Mouse (Mus musculus) lung, adult 2 months (tissue): ENCODE measurements around the gene Fry. TPM values are rescaled to one million over a fixed set of nuclear protein-coding genes. Genes with fewer than 3 reads are reported as not detected.

Source experiments
- DNase-seq: peaks from one replicate; pipeline ENCODE4 v3.0.0; 2022
- H3K4me1 ChIP-seq: fragments of 200-500 bp; 2 replicates; pipeline ENCODE4 v1.6.1; 2011; ENCODE audit warnings: low read length; ENCODE audit not compliant: control insufficient read depth, insufficient read depth
- H3K4me3 ChIP-seq: fragments of 200-500 bp; replicated peaks from 2 replicates; pipeline ENCODE3; 2011; ENCODE audit warnings: low read depth, mild to moderate bottlenecking, control low read depth, low read length; ENCODE audit errors: extremely low read depth
- CTCF ChIP-seq: fragments of 200-500 bp; IDR thresholded peaks from 2 replicates; pipeline ENCODE4 v1.5.1; 2011; ENCODE audit warnings: mild to moderate bottlenecking, low read length, control low read depth; ENCODE audit not compliant: insufficient read depth
- POLR2A ChIP-seq: fragments of 200-500 bp; IDR thresholded peaks from 2 replicates; pipeline ENCODE4 v1.6.1; 2011; ENCODE audit warnings: low read depth, mild to moderate bottlenecking, control low read depth, low read length, borderline replicate concordance; ENCODE audit errors: extremely low read depth
- WGBS: fragments of 180-500 bp; shearing (Covaris S2); methylation state at CpG from one replicate; pipeline ENCODE4 v1.1.7; 2018; 5-methylcytosine and 5-hydroxymethylcytosine counted together
- polyA plus RNA-seq: library from polyadenylated mRNA; depleted of rRNA; stranded (reverse); fragments of >200 nt; gene quantifications from 2 replicates; pipeline ENCODE4 v1.2.3, GENCODE M21; 2012

Fry gene
- polyA plus RNA-seq, 1 experiment: 39.3 TPM

DNA sequence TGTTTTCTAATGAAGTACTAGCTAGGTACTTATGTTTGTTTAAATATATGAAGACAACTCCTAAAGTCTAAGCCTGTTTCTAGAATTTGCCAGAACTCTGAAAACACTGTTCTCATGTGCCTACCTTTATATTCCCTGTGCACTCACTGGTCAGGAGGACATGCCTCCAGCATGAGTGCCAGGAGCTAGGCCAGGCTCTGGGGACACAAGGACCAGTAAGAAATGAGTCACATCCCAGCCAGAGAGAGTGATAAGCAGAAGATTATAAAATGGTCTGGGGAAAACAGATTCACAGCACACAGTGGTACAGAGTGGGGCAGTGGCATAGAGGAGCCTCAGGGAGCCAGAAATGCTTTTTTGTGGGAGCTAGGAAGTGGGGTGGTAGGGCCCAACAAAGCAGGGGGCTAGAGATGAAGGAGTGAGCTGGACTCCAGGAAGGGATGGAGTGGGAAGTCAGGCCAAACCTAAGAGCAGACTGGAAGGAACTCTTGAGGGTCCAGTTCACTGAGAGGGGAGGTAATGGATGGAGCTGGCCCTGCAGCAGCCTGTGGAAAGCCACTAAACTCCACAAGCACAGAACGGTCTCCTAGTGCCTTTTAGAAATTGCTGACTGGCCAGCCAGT lies 62.7 kb downstream of the Fry start:
- no peak for DNase-seq
- no peak overlapping the region for H3K4me3 ChIP-seq
- 69% methylated on average over 1 of the region's 1 CpGs for WGBS
- no peak for TF ChIP-seq CTCF
- no peak for TF ChIP-seq POLR2A
- H3K4me1 ChIP-seq: peaks cover 4% of the 10 kb centered on the region

DNA sequence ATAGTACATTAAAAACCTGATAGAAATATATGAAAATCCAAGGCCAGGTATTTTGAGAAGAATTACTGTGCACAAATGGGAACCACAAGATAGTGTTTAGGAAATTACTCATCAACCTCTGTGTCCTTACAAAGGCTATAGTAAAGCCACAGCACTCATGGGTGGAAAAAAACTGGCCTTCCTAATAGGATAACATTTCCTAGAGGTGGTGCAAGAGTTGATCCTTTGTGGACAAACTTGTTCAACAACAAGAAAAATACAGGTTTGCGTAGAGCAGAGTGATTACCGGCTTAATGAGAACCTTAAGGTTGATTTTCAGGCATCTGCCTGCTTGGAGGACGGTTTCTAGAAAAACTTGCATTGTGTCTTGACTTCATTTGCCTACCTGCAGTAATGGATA lies 66.5 kb downstream of the Fry start:
- TF ChIP-seq CTCF (no peak), POLR2A (no peak)
- no peak overlapping the region for H3K4me3 ChIP-seq
- DNase-seq: no peak
- H3K4me1 ChIP-seq: no peaks in the 10 kb centered on the region; the same call in 1 of the 2 replicates
- WGBS: 89% methylated on average over 3 of the region's 3 CpGs

DNA sequence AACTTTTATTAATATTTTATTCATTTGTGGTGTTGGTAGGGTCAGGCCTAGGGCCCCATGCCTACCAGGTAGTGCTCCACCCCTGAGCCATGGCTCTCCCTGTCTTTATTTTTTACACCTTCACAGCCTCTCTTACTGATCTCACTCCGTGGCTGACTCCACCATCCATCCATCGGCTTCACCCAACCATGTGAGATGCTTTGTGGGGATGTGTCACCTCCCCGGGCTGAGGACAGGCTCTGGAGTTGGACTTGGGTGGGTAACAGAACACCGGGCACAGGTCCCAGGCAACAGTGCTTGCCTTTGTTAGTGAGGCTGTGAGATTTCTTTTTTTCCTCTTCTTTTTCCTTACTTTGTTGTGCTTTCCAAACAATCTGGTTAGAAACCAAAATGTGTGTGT lies 67.7 kb downstream of the Fry start:
- TF ChIP-seq POLR2A (no peak), CTCF (no peak)
- WGBS: 85% methylated on average over 4 of the region's 4 CpGs
- DNase-seq: no peak
- Histone ChIP-seq H3K4me3 (no peak overlapping the region), H3K4me1 (no peaks in the 10 kb centered on the region)

DNA sequence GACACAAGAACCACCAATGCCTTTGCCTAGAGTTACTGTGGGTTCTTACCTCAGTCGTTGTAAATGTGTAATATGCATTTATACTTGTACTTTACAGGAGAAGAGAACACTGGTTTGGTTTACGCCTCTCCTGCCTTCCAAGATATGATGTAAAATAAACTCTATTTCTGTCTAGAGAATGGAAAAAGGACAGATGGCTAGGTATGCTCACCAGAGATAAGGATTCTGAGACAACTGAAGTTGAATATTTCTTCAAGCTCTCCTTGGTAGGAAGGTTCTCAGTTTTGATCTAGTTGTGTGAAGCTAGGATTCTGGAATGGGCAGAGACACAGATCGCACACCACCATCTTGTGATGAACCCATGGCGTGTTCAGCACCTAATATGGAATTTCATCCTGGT lies 68.2 kb downstream of the Fry start:
- TF ChIP-seq CTCF (no peak), POLR2A (no peak)
- 88% methylated on average over 4 of the region's 4 CpGs for WGBS

DNA sequence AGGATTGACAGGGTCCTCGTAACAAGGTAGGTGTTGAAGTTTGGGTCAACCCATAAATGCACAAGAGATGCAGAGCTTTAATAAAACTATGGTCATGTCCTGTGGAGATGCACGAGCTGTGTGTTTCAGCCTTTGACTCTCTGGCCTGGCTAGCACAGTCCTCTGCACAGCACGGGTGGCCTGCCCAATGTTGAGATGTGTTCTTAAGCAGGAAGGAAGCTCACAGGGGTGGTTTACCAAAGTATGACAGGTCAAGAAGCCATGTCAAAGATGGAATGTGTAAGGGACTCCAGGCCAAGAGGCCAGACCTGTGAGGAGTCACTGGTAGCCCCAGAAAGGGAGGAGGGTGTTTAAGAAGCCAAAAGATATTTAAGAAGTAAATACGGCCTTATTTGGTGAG lies 69.6 kb downstream of the Fry start:
- WGBS: 67% methylated on average over 4 of the region's 4 CpGs
- Histone ChIP-seq H3K4me3 (no peak overlapping the region), H3K4me1 (no peaks in the 10 kb centered on the region)
- TF ChIP-seq POLR2A (no peak), CTCF (no peak)
- DNase-seq: no peak

More for the DNA sequence above, 68.2 kb downstream of the Fry start:
- Histone ChIP-seq H3K4me3 (no peak overlapping the region), H3K4me1 (no peaks in the 10 kb centered on the region)
- DNase-seq: no peak

DNA sequence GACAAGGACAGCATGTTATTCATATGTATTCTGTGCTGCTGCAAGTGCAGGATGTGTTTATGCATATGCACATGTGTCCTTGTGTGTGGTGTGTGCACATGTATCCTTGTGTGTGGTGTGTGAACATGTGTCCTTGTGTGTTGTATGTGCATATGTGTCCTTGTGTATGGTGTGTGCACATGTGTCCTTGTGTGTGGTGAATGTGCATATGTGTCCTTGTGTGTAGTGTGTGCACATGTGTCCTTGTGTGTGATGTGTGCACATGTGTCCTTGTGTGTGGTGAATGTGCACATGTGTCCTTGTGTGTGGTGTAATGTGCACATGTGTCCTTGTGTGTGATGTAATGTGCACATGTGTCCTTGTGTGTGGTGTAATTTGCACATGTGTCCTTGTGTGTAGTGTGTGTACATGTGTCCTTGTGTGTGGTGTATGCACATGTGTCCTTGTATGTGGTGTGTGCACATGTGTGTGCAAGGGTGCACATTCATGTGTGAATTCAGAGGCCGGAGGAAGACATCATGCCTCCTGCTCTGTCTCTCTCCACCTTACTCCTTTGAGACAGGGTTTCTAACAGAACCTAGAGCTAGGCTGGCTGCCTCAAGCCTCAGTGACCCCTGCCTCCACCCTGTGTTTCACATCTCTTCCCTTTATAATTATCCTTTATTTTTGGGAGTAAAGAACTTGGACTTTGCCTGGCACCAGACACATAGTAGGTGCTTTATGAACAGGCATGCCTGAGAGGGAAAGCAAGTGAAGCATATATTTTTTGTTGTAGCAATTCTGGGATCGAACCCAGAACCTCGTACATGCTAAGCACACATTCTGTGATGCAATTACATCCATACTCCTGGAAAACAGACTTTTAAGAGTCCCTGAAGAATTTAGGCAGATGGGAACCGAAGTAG lies 72.3 kb downstream of the Fry start:
- DNase-seq: no peak
- H3K4me3 ChIP-seq: no peak overlapping the region
- 94% methylated on average over 4 of the region's 4 CpGs for WGBS
- peaks cover 2% of the 10 kb centered on the region; the same call in 1 of the 2 replicates for H3K4me1 ChIP-seq
- no peak for TF ChIP-seq CTCF
- no peak for TF ChIP-seq POLR2A

DNA sequence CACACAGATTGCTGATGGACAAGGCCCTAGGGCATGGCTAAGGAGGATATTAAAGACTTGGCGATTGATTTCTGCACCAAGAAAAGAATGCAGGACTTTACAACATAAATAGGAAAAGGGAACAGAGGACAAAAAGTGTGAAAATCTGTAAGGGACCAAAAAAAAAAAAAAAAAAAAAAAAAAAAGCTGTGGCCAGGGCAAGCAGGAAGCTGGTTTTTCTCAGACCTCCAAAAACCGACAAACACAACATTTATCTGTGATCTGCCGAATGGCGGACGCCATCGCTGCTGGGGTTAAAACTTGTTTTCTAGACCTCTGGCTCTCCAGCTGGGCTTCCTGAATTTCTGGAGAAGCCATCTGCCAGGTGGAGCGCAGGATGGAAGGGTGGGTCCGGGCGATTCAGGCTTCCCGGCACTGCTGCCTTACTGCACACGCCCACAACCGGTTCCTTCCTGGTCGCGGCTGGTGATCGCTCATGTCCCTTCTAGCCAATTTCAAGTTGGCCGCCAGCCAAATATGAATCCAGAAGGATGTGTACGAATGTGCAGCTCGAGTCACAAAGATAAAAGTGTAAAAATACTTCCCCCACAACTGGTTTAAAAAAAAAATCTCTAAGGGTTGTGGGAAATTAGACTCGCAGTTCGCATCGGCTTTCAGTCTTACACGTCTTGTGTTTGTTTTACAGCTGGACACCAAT lies 77.2 kb downstream of the Fry start:
- WGBS: 3% methylated on average over 22 of the region's 22 CpGs
- DNase-seq: peak; percentile 58
- no peak for TF ChIP-seq CTCF
- TF ChIP-seq POLR2A: no peak
- peaks cover 4% of the 10 kb centered on the region; the same call in 1 of the 2 replicates for H3K4me1 ChIP-seq
- peak overlapping the region; percentile 74 for H3K4me3 ChIP-seq

DNA sequence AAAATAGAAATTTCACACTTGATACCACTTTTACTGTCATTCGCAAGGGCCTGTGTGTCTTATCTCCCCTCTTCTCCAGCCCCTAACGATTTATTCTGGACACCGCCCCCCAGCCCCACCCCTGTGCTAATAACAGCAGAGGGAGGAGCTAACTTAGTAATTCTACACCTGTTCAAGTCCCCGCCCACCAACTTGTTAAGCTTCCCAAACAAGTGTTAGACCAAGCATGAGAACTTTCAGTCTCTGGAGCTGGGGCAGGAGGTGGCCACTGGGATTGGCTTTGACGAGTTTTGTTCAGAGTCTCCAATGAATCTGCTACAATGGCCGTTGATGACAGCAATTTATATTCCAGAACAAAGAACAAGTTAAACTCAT lies 77.8 kb downstream of the Fry start:
- H3K4me3 ChIP-seq: peak overlapping the region; percentile 74
- peaks cover 4% of the 10 kb centered on the region; the same call in 1 of the 2 replicates for H3K4me1 ChIP-seq
- peak; percentile 54 for DNase-seq
- TF ChIP-seq POLR2A (no peak; the same call in 1 of the 2 replicates), CTCF (no peak)
- 3% methylated on average over 6 of the region's 6 CpGs for WGBS

DNA sequence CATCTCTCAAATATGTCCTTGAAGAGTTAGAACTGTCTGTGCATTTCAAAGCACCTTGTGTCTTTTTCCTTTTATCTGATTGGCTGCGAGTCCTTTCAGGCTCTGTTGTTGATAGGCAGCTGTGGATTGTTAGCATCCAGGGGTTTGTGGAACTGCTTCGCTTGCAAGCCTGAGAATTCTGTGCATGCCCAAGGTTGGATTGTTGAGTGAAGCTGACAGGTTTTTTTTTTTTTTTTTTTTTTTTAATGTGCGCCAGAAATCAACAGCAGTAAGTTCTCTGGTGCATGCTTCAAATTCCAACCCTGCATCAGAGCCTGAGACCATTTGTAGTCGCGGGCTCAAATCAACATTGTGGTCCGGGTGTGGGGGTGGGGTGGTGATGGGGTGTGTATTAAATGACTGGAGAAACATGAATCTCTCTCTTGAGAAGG lies 78.5 kb downstream of the Fry start:
- Histone ChIP-seq H3K4me1 (peaks cover 4% of the 10 kb centered on the region; the same call in 1 of the 2 replicates), H3K4me3 (no peak overlapping the region)
- TF ChIP-seq CTCF (no peak), POLR2A (no peak)
- DNase-seq: no peak
- 33% methylated on average over 6 of the region's 6 CpGs for WGBS

DNA sequence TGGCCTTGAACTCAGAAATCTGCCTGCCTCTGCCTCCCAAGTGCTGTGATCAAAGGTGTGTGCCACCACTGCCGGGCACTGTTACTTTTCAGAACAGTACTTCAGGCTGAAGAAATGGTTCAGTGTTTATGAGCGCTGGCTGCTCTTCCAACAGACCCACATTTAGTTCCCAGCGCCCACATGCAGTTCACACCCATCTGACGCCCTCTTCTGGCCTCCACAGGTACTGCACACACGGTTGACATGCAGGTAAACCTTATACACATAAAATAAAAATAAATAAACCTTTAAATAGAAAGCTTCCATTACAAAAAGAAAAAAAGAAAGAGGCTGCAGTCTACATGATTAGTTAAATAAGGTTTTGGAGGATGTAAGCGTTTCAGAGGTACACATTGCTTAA lies 88.3 kb downstream of the Fry start:
- no peak for DNase-seq
- 85% methylated on average over 6 of the region's 6 CpGs for WGBS
- no peak overlapping the region for H3K4me3 ChIP-seq
- TF ChIP-seq POLR2A (no peak), CTCF (no peak)
- H3K4me1 ChIP-seq: no peaks in the 10 kb centered on the region; the same call in 1 of the 2 replicates

DNA sequence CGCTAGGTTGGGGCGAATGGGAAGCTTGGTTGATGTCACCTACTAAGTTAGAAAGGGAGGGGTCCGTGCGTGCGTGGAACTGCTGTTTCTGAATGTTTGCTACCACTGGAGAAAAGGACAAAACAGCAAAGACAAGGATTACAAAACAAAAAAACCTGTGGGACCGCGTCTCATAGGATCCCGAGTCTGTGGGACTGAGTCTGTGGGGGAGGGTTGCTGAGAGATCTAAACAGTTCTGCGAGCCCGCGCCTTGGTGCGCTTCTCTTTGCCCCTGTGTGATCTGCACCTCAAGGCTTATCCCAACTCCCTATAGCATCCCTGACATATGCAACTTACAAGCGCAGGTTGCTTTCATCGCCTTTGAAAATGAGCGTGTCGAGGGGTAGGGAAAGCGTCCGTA lies 89.2 kb downstream of the Fry start:
- no peak for DNase-seq
- no peak overlapping the region for H3K4me3 ChIP-seq
- TF ChIP-seq POLR2A (no peak), CTCF (no peak)
- WGBS: 38% methylated on average over 18 of the region's 18 CpGs
- H3K4me1 ChIP-seq: no peaks in the 10 kb centered on the region; the same call in 1 of the 2 replicates
